Mouse (Mus musculus) left cerebral cortex, postnatal 4 days (tissue): ENCODE results near the gene Stox1. TPM values are rescaled to one million over a fixed set of nuclear protein-coding genes. Genes with fewer than 3 reads are reported as not detected.
"Not testable (repeated sequence)": the region's sequence is repeated elsewhere in the genome, so short reads cannot be mapped to it uniquely, and the experiment has no call there.

Experiments
- DNase-seq: peaks from one replicate; pipeline ENCODE4 v3.0.0-alpha.2; 2022
- intact Hi-C: fragments of 180-260 bp; cut with DNase I; formaldehyde crosslinking; loops from one replicate; pipeline ENCODE4 v1.15.1; 2025
- total RNA-seq, 2 experiments: library from RNA; stranded (reverse); gene quantifications; 2 replicates each; pipeline ENCODE4 v1.2.3; 2021

Gene Stox1
- 1 to 10 TPM; 5.4 to 5.6 TPM for total RNA-seq

DNA sequence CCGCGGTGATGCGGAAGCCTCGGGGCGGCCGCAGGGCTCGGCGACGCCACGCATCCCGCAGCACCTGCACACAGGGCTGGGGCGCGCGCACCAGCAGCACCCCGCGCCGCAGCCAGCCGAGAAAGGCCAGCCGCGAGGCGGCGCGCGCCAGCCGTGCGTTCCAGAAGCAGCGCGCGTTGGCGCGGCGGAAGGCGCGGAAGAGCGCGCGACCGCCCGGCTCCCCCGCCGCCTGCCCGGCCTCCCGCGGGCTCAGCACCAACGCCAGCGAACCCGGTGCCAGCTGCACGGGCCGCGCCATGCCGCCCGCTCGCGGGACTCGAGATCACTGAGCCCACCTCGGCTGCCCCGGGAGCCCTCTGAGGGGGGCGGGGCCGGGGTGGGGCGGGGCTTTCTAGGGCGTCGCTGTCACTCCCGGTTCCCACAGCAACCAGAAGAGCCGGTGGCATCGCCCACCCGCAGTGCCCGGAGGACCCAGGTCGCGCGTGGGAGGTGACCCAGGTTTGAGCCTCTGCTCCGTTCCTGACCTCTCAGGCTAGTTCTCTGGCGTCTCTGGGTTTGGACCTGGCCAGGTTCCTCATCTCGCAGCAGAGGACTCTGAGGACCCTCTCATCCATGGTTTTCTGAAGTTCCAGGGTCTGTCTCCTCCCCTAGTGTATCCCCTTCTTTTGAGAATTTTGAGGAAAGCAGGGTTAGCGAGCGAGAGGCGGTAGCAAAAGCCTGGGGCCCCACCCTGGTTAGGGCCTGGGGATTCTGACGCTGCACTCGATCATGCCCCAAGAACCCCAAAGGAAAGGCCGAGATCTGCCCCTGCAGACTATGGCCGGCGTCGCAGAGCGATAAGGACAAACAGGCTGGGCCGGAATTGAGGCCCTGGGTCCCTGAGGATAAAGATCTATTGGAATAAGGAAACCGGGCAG lies at the start of gene Stox1:
TSS of gene Stox1 (minus strand) at position 358 of the 917 bp plus-strand sequence.
- DNase-seq: peak; percentile 57
- intact Hi-C loops: loop anchor here (10.0 kb wide), 1 partner anchor 71 kb away; the partner anchor contains the start of gene Ddx50

DNA sequence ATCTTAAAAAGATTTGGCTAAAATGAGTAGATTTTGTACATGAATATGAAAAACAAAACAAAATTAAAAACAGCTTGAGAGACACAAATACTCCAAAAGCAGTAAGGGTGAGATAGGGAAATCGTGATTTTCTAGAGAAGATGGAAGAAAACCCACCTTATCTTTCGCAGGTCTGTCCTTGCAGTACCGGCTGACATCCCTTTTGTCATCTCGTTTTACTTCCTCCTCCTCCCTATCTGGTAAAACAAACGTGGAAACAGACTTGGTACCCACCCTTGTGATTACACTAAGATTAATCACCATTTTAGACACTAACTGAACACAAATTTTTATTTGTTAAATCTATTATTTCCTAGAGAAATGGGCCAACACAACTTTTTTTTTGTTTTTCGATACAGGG lies 24.9 kb upstream of the Stox1 start:
- DNase-seq: no peak
- intact Hi-C loops: loop anchor here (5.0 to 10.0 kb wide), 2 partner anchors 108 to 316 kb away; no protein-coding TSS in a partner anchor

DNA sequence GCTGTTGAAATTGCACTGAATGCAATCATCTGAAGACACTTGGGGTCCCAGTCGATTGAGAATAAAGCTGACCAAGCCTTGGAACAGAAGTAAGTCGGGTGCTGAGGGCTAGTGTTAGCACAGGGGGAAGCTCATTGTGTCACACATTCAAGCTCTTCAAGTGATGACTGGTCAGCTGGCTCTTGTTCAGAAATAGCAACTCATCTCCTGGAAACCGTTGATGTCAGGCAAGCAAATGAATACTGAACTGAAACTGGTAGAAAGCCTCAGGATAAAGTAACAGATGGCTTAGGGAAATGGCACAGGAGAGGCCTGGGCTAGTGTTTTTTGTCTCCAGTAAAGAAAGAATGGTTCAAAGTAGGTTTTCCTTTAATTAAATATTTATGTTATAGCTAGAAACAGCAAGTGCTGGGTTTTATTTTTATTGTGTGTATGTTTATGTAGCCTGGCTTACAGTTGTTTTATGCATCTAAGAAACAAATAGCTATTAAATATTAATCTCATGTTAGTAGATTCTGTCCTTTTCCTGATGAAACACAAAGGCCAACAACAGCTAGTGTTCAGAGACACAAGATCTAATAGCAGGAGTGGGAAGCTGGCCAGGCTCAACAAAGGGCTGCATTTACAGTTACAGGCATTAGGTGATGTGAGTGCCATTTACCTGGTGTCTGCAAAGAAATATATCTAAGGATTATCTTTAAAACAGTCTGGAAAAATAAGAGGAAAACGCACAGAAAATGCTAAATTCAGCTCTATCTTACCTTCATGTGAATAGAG lies 14.2 kb upstream of the Stox1 start:
- intact Hi-C loops: no loop called here
- peak; percentile 24 for DNase-seq

DNA sequence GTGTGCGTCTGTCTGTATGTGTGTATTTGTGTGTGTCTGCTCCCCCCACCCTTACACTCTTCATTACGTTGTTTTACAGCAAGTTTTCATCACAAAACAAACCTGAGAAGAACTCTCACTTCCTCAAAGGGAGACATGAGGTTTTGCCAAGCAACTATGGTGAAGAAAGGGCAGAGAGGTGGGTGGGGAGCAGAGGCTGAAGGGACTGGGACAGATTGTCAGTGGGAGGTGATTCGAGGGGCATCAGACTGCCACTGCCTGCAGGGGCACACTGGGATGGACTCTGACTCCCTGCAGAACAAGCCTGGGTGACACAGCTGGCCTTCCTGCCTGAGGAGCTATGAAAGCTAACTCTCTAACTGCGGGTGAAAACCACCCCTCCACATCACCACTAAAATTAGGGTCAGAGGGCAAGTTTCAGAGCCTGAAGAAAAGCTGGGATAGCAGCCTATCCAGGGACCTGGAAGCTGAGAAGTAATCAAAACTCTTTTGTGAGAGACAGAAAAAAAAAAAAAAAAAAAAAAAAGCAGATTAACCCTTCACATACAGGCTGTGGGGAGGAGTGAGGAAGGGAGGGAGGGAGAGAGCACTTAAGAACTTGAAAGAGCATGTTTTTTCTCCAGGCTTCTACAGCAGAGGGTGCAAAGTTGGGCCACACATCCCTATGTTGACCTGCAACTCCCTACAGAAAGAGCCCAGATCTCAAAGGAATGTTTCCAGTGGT lies 11.2 kb upstream of the Stox1 start:
- intact Hi-C loops: no loop called here

DNA sequence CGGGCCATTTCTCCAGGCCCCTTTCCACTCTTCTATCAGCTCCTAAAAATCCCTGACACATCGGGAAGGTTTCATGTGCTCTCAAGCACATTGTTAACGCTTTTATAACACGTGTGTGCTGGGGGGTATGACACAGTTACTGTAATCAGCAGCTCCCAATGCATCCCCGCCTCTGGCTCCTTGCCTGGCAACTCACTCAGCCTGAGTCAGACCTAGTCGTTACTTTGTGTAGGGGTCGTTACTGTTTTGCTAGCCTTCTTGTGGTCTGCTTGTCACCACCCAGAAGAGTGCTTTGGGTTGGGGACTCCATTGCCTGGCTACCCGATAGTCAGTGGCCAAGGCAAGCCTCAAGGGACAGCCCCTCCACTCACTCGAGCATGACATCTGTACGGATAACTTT lies 4.9 kb upstream of the Stox1 start:
- intact Hi-C loops: no loop called here
- DNase-seq: no peak

More for the DNA sequence above, 11.2 kb upstream of the Stox1 start:
- DNase-seq: no peak

DNA sequence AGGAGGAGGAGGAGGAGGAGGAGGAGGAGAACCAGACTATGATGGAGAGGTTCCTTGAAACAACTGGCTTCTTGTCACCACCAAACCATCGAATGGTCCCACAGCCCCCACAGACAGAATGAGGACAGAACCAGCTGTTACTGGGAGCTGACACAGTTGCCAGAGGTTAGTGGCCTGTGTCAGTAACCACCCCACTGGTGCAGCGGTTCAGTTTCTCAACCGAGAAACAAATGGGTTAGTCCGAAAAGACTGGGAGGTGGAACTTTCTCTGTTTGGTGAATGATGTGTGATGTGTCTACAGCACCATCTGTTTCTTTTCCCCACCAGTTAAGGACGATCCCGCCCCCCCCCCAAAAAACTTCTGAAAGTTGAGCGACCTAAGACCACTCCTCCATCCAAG lies 992 bp downstream of the Stox1 start:
- no peak for DNase-seq
- intact Hi-C loops: loop anchor here (10.0 kb wide), 1 partner anchor 70 kb away; the partner anchor contains the start of gene Ddx50

DNA sequence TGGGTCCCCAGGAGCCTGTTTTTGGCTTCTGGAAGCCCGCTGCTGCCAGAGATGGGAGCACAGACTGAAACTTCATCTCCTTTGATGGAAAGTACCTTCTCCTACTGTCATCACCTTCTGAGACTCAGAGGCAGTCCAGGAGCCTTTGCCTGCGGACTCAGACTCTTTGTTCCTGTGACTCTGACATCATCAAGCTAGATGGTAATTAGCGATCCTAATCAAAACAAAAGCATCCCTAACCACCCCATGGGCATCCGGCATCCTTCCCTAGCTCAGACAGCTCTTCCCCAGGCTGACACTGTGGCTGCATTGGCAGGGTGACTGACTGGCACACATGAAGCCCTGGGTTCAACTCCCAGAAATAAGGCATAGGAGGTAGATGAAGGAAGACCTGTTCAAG lies 3.2 kb downstream of the Stox1 start:
- no peak for DNase-seq
- intact Hi-C loops: loop anchor here (10.0 kb wide), 1 partner anchor 68 kb away; the partner anchor contains the start of gene Ddx50

DNA sequence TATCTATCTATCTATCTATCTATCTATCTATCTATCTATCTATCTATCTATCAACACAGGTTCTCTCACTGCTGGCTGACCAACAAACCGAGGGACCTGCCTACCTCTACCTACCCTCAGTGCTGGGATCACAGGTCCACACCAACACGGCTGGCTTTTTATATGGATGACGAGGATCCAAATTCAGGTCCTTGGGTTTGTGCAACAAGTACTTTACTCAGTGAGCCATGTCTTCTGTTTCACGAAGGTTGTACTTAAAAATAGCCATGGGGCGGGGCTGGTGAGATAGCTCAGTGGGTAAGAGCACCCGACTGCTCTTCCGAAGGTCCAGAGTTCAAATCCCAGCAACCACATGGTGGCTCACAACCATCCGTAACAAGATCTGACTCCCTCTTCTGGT lies 5.4 kb downstream of the Stox1 start:
- not testable (repeated sequence) for DNase-seq
- intact Hi-C loops: loop anchor here (10.0 kb wide), 1 partner anchor 66 kb away; the partner anchor contains the start of gene Ddx50

DNA sequence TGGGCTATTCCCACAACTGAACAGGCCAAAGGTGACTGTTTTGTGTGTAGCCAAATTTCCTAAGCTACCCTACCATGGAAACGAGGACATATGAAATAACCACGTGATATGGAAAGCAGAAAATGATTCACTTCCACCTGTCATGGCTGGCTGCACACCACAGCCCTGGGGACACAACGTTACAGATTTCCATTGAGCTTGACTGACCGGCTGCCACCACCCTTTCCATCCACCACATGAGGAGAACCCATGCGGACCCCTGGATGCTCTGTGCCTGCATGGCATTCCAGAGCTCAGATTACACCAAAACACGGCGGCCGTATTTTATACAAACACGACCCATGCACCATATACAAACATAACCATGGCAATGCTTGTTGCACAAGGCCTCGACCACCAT lies 12.5 kb downstream of the Stox1 start:
- DNase-seq: no peak
- intact Hi-C loops: no loop called here

DNA sequence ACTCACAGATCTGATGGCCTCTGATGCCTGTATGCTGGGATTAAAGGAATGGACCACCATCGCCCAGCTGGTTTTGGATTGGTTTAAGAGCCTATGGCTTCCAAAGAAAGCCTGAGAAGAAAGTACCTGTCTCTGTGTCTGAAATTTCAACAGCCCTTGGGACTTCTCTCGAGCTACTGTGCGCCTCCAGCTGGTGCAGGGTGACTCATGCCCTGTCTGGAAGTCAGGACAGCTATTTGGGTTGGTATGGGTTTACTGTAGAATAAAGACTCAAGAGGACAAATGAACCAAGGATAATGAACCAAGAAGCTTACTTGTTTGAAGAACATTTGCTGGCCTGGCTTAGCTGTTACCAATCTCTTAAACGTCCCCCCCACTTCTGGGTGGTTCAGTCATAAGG lies 22.3 kb downstream of the Stox1 start:
- intact Hi-C loops: no loop called here
- no peak for DNase-seq

DNA sequence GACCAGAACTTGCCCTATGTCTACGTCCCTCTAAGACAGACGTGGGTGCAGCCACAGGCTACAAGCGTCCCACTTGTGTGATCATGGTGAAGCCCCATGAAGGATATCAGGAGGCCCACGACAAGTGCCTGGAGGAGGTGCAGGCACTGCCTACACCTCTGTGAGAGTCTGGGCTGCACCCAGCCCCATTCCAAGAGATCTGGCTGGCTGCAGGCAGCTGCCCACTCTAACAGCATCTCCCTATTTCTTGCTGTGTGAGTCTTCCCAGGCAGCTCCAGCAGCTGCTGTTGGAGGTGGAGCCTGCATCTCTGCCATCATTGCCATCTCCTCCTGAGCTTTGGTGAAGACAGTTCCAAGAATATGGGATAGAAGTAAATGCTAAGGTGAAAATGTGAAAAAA lies 23.5 kb downstream of the Stox1 start:
- intact Hi-C loops: no loop called here
- DNase-seq: no peak

DNA sequence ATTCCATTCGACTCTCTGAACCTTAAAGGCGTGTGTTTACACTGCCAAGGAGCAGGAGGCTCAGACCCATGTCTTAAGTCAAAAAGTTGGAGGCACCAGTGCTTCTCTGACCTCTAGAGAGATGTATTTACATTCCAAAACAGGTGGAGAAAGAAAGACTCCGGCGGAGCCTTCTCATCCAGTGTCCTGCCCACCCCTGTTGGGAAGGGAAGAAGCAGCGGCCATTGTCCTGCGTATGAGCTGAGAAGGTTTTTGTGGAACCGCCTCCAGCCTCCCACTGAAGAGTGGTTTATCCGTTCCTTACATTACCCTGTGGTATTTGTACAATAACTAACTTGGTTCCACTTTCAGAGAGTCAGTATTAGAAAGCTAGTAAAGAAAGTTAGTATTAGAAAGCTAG lies 33.2 kb downstream of the Stox1 start:
- intact Hi-C loops: no loop called here

DNA sequence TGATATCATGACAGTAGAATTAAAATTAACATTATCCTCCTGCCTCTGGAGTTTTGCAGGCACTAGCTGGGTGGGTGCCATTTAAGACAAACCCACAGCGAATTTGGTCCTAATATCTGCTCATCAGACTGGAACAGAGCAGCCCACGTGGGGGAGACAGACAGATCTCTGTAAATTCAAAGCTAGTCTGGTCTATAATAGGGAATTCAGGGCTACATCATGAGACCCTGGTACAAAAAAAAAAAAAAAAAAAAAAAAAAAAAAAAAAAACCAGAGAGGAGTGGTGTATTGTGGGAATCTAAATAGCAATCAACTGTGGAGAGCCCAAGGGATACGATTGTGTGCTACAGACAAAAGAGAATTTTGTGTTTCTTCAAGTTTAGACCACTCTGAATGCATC lies 33.7 kb downstream of the Stox1 start:
- intact Hi-C loops: no loop called here
- DNase-seq: no peak

More for the DNA sequence above, 33.2 kb downstream of the Stox1 start:
- DNase-seq: no peak

DNA sequence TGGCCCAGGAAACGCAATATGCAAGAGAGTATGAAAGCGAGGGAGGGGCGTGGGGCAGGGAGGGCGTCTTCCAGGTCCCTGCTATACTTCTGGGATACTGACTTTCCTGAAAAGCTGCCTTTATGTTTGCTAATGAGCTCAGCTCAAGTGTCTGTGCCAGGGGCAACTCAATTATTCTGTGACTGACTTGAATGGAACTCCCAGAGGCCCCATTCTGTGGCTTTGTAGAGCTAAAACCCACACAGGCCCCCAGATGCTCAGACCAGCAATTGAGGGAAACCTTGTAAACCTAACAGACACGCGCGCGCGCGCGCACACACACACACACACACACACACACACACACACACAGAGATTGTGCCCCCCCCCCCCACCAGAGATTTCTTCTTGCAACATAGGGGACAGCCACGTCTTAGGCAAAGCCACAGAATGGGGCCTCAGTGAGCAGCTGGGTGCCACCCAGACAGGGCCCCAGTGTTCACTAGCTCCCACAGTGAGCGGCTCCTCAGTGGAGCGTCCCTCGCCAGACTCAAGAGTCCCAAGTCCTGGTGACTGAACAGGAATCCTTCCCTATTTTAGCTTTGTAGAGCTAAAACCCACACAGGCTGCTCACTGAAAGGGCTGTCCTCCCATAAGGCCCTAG lies 38.8 kb downstream of the Stox1 start:
- DNase-seq: peak; percentile 12
- intact Hi-C loops: no loop called here

DNA sequence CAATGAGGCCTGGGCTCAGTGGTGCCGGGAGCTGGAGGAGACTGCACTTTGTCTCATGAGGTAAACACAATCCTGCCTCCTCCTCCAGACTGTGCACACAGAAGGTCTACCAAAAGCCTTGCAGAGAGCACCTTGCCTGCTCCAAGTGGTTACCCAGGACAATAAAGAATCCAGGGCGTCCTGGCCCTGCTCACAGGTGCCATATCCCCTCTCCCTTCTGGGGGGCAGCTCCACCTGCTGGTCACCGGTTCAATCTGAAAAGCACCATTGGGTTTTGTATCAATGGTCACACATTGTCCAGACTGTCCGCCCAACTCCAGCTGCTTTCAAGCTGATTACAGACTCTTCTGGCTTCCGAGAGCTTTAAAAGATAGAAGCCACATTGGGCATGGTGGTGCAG lies 42.9 kb downstream of the Stox1 start:
- intact Hi-C loops: no loop called here
- DNase-seq: no peak

DNA sequence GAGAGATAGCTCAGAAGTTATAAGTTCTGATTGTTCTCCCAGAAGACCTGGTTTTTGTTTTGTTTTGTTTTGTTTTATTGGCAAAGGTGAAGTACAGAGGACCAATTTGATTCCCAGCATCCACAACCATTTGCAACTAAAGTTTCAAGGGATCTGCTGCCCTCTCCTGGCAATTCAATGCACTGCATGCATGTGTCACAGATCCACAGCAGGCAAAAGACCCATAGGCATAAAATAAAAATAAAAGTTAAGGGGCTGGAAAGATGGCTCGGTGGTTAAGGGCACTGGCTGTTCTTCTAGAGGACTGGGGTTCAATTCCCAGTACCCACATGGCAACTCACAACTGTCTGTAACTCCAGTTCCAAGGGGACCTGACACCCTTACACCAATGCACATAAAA lies 46.1 kb downstream of the Stox1 start:
- no peak for DNase-seq
- intact Hi-C loops: no loop called here

DNA sequence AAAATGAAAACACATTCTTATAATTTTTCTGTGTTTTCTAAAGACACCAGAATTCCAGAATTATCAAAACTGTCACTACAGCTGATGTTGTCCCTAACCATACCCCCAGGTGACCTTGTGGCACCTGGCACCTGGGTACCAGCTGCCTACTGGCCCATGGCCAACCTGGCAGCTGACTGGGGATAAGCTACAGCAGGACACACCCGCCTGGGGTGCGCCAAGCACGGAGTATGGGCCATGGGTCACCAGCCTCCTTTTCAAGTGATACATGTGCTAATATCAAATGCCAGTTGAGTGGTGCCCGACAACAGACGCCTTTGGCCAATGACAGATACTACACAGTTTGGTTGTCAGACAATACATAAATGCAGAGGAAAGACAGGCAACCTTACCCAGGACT lies 48.6 kb downstream of the Stox1 start:
- intact Hi-C loops: no loop called here
- DNase-seq: peak; percentile 24

DNA sequence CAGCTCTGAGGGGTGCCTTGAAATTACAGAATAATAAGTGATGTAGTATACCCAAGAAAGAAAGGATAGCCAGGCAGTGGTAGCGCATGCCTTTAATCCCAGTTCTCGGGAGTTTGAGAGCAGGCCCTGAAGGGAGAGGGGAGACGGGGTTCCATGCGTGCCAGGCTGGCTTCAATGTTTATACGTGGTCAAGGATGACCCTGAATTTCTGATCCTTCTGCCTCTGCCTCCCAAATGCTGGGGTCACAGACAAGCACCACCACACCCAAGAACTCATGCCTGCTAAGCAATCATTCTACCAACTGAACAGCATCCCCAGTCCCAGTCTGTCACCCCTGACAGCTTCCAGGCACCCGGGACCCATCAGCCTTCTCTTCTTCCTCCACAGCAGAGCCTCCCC lies 49.7 kb downstream of the Stox1 start:
- intact Hi-C loops: no loop called here
- DNase-seq: no peak

DNA sequence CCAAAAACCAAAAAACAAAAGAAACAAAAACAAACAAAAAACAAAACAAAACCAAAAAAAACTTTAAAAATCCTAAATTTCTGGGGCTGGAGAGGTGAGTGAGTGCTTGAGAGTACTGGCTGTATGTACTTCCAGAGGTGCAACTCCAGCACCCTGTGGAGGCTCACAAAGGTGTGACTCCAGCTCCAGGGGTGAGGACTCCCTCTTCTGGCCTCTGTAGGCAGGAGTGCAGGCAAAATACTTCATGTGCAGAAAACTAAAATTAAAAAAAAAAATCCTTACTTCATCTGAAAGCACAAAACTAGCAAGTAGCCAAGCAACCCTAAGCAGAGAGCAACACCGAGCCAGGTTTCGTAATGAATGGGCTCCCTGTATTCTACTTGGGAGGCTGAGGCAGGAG lies 53.6 kb downstream of the Stox1 start:
- no peak for DNase-seq
- intact Hi-C loops: no loop called here

DNA sequence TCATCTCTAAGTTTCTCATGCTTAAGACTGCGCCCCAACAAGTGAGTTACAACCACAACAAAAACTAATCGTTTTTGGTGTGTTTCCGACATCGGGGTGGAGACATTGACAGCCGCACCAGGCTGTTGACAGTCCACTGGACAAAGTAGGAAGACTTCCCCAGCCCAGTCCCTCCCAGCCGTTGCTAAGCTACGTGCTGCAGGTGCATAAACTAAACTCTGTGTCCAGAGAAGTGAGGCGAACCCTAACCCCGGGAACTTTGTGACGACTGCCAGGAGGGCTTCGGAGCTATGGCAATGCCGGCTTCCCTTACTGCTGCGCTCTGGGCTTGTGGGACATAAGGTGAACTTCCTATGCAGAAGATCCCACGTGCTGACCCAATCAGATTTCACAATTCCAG lies 56.7 kb downstream of the Stox1 start:
- intact Hi-C loops: no loop called here
- DNase-seq: no peak
